Mouse (Mus musculus): ENCODE measurements around the gene Lyg2. TPM values are rescaled to one million over a fixed set of nuclear protein-coding genes. Genes with fewer than 3 reads are reported as not detected.

Gene Lyg2
- polyA plus RNA-seq, 1 experiment from 2014 or later, result not detected

GRCm38 (mm10) chr1:37894606-37895005, 21.7 kb downstream of the Lyg2 start:
- H3K4me2 ChIP-seq, result no peak overlapping the region
- no peaks in the 10 kb centered on the region for H3K9me3 ChIP-seq (replicated peaks; ENCODE audit: control insufficient read depth, low read length)
- H3K4me1 ChIP-seq (ENCODE audit: control insufficient read depth, insufficient read depth, low read length), result peaks cover 8% of the 10 kb centered on the region
- ATAC-seq (replicated peaks; ENCODE audit: insufficient number of reproducible peaks, low FRiP score, low TSS enrichment), result no peak
- no peak overlapping the region for H3K9ac ChIP-seq (ENCODE audit: low read depth, low read length)
- no peak overlapping the region for H3K27ac ChIP-seq (ENCODE audit: low read depth, low read length)
- no peak overlapping the region for H3K4me3 ChIP-seq (ENCODE audit: low read depth, low read length)
- peaks cover 13% of the 10 kb centered on the region for H3K36me3 ChIP-seq (ENCODE audit: control insufficient read depth, insufficient read depth, low read length)
- no peaks in the 10 kb centered on the region for H3K27me3 ChIP-seq (ENCODE audit: control insufficient read depth, insufficient read depth, low read length)

- H3K27ac ChIP-seq (ENCODE audit: low read depth, low read length), result no peak overlapping the region
- H3K4me3 ChIP-seq (ENCODE audit: low read depth, low read length), result peak overlapping the region; percentile 79
- no peaks in the 10 kb centered on the region; the same call in 1 of the 2 replicates for H3K36me3 ChIP-seq (ENCODE audit: control insufficient read depth, insufficient read depth, low read length)
- H3K9ac ChIP-seq (ENCODE audit: low read depth, low read length), result no peak overlapping the region
- H3K9me3 ChIP-seq (replicated peaks; ENCODE audit: control insufficient read depth, low read length), result no peaks in the 10 kb centered on the region
- H3K27me3 ChIP-seq (ENCODE audit: control insufficient read depth, insufficient read depth, low read length), result no peaks in the 10 kb centered on the region
- peak overlapping the region; percentile 81 for H3K4me2 ChIP-seq
- no peak for ATAC-seq (replicated peaks; ENCODE audit: insufficient number of reproducible peaks, low FRiP score, low TSS enrichment)
- 64% methylated on average over 3 of the region's 3 CpGs for WGBS (ENCODE audit: insufficient replicate concordance)
- peaks cover 11% of the 10 kb centered on the region for H3K4me1 ChIP-seq (ENCODE audit: control insufficient read depth, insufficient read depth, low read length)
Observed at GRCm38 (mm10) chr1:37891400-37891799, 24.9 kb downstream of the Lyg2 start.

DNA sequence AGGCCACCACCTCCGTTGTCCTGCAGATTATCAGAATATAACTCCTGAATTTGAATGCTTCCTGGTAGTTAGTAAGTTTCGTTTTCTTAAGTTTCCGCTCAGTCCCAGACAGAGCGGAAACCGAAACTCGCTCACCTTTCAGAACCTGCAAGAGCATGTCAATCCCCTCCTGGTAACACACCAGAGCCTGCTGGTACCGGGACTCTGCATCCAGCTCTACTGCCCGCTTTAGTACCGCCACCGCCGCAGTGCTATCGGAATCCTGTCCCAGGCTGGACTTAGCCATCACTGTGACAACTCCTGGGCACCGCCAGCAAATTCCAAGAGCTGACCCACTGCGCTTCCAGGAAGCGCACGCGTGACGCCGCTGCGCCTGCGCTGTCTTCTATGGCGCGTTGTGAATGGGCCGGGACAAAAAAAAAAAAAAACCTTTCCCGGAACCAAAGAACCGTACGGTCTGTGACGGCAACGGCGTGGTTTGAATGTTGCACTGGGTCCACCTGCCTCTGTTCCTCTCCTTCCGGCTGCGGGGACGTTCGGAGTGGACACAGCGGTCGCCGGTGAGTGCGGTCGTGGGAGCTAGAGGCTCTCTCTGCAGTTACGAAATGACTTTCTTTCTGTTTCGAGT, 26.2 kb downstream of the Lyg2 start, which contains the start of the genes Mitd1 and Mrpl30:
Gene Mitd1 (minus strand): TSS at position 387 of the 628 bp plus-strand sequence.
Gene Mrpl30 (plus strand): TSS at position 453 of the 628 bp plus-strand sequence.
- H3K9me3 ChIP-seq (replicated peaks; ENCODE audit: control insufficient read depth, low read length), result no peaks in the 10 kb centered on the region
- H3K4me2 ChIP-seq, result peak within 1 kb of the TSS; percentile 81
- under 1% methylated on average over 41 of the region's 41 CpGs for WGBS (ENCODE audit: insufficient replicate concordance)
- no peaks in the 10 kb centered on the region for H3K36me3 ChIP-seq (ENCODE audit: control insufficient read depth, insufficient read depth, low read length)
- H3K9ac ChIP-seq (ENCODE audit: low read depth, low read length), result peak within 1 kb of the TSS; percentile 76
- H3K27me3 ChIP-seq (ENCODE audit: control insufficient read depth, insufficient read depth, low read length), result no peaks in the 10 kb centered on the region
- H3K4me3 ChIP-seq (ENCODE audit: low read depth, low read length), result peak within 1 kb of the TSS; percentile 79
- peaks cover 11% of the 10 kb centered on the region for H3K4me1 ChIP-seq (ENCODE audit: control insufficient read depth, insufficient read depth, low read length)
- peak; percentile 84 for ATAC-seq (replicated peaks; ENCODE audit: insufficient number of reproducible peaks, low FRiP score, low TSS enrichment)
- H3K27ac ChIP-seq (ENCODE audit: low read depth, low read length), result peak within 1 kb of the TSS; percentile 77

GRCm38 (mm10) chr1:37889206-37889605, 27.1 kb downstream of the Lyg2 start:
- peak overlapping the region; percentile 79 for H3K4me3 ChIP-seq (ENCODE audit: low read depth, low read length)
- no peaks in the 10 kb centered on the region for H3K9me3 ChIP-seq (replicated peaks; ENCODE audit: control insufficient read depth, low read length)
- 79% methylated on average over 7 of the region's 7 CpGs for WGBS (ENCODE audit: insufficient replicate concordance)
- peak overlapping the region; percentile 81 for H3K4me2 ChIP-seq
- H3K4me1 ChIP-seq (ENCODE audit: control insufficient read depth, insufficient read depth, low read length), result peaks cover 11% of the 10 kb centered on the region
- H3K27ac ChIP-seq (ENCODE audit: low read depth, low read length), result no peak overlapping the region
- H3K27me3 ChIP-seq (ENCODE audit: control insufficient read depth, insufficient read depth, low read length), result no peaks in the 10 kb centered on the region
- H3K36me3 ChIP-seq (ENCODE audit: control insufficient read depth, insufficient read depth, low read length), result no peaks in the 10 kb centered on the region; the same call in 1 of the 2 replicates
- ATAC-seq (replicated peaks; ENCODE audit: insufficient number of reproducible peaks, low FRiP score, low TSS enrichment), result no peak
- H3K9ac ChIP-seq (ENCODE audit: low read depth, low read length), result no peak overlapping the region; the same call in 1 of the 2 replicates

DNA sequence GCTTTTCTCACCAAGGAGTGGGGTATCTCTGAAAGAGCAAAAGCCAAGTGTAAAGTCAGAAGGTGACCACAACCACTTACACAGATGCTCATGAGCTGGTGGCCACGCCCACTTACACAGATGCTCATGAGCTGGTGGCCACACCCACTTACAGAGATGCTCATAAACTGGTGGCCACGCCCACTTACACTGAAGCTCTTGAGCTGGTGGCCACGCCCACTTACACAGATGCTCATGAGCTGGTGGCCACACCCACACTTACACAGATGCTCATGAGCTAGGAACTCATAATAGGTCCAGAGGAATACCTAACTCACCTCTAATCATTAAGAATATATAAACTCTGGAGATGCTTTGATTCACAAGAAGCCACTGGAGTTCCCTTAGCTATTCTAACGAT, 31.8 kb downstream of the Lyg2 start:
- 64% methylated on average over 4 of the region's 4 CpGs for WGBS (ENCODE audit: insufficient replicate concordance)

GRCm38 (mm10) chr1:37883411-37883810, 32.9 kb downstream of the Lyg2 start:
- peaks cover 16% of the 10 kb centered on the region for H3K36me3 ChIP-seq (ENCODE audit: control insufficient read depth, insufficient read depth, low read length)

More for the DNA sequence above, 31.8 kb downstream of the Lyg2 start:
- Histone ChIP-seq H3K9ac (ENCODE audit: low read depth, low read length) (no peak overlapping the region), H3K36me3 (ENCODE audit: control insufficient read depth, insufficient read depth, low read length) (peaks cover 10% of the 10 kb centered on the region), H3K27ac (ENCODE audit: low read depth, low read length) (no peak overlapping the region), H3K27me3 (ENCODE audit: control insufficient read depth, insufficient read depth, low read length) (no peaks in the 10 kb centered on the region), H3K4me2 (no peak overlapping the region), H3K4me1 (ENCODE audit: control insufficient read depth, insufficient read depth, low read length) (peaks cover 3% of the 10 kb centered on the region; the same call in 1 of the 2 replicates), H3K4me3 (ENCODE audit: low read depth, low read length) (no peak overlapping the region), H3K9me3 (replicated peaks; ENCODE audit: control insufficient read depth, low read length) (no peaks in the 10 kb centered on the region)
- ATAC-seq (replicated peaks; ENCODE audit: insufficient number of reproducible peaks, low FRiP score, low TSS enrichment), result no peak

GRCm38 (mm10) chr1:37877736-37878460, 38.4 kb downstream of the Lyg2 start:
- Histone ChIP-seq H3K4me2 (no peak overlapping the region), H3K36me3 (ENCODE audit: control insufficient read depth, insufficient read depth, low read length) (peaks cover 34% of the 10 kb centered on the region), H3K9me3 (replicated peaks; ENCODE audit: control insufficient read depth, low read length) (no peaks in the 10 kb centered on the region), H3K9ac (ENCODE audit: low read depth, low read length) (no peak overlapping the region), H3K4me1 (ENCODE audit: control insufficient read depth, insufficient read depth, low read length) (no peaks in the 10 kb centered on the region; the same call in 1 of the 2 replicates), H3K27ac (ENCODE audit: low read depth, low read length) (no peak overlapping the region), H3K27me3 (ENCODE audit: control insufficient read depth, insufficient read depth, low read length) (no peaks in the 10 kb centered on the region), H3K4me3 (ENCODE audit: low read depth, low read length) (no peak overlapping the region)
- no peak for ATAC-seq (replicated peaks; ENCODE audit: insufficient number of reproducible peaks, low FRiP score, low TSS enrichment)
- WGBS (ENCODE audit: insufficient replicate concordance), result 90% methylated on average over 13 of the region's 13 CpGs

More at GRCm38 (mm10) chr1:37883411-37883810, 32.9 kb downstream of the Lyg2 start:
- ATAC-seq (replicated peaks; ENCODE audit: insufficient number of reproducible peaks, low FRiP score, low TSS enrichment), result no peak
- no peaks in the 10 kb centered on the region for H3K27me3 ChIP-seq (ENCODE audit: control insufficient read depth, insufficient read depth, low read length)
- no peak overlapping the region for H3K4me3 ChIP-seq (ENCODE audit: low read depth, low read length)
- H3K27ac ChIP-seq (ENCODE audit: low read depth, low read length), result no peak overlapping the region
- H3K4me2 ChIP-seq, result no peak overlapping the region
- H3K4me1 ChIP-seq (ENCODE audit: control insufficient read depth, insufficient read depth, low read length), result no peaks in the 10 kb centered on the region
- WGBS (ENCODE audit: insufficient replicate concordance), result 87% methylated on average over 4 of the region's 4 CpGs
- no peaks in the 10 kb centered on the region for H3K9me3 ChIP-seq (replicated peaks; ENCODE audit: control insufficient read depth, low read length)
- no peak overlapping the region for H3K9ac ChIP-seq (ENCODE audit: low read depth, low read length)

GRCm38 (mm10) chr1:37873157-37873556, 43.1 kb downstream of the Lyg2 start:
- Histone ChIP-seq H3K4me3 (ENCODE audit: low read depth, low read length) (no peak overlapping the region; the same call in 1 of the 2 replicates), H3K27me3 (ENCODE audit: control insufficient read depth, insufficient read depth, low read length) (0 out of 2 replicates have a peak, but pooled peaks cover 4% of the 10 kb centered on the region), H3K9ac (ENCODE audit: low read depth, low read length) (no peak overlapping the region), H3K9me3 (replicated peaks; ENCODE audit: control insufficient read depth, low read length) (no peaks in the 10 kb centered on the region), H3K36me3 (ENCODE audit: control insufficient read depth, insufficient read depth, low read length) (peaks cover 22% of the 10 kb centered on the region), H3K4me2 (peak overlapping the region; percentile 81), H3K4me1 (ENCODE audit: control insufficient read depth, insufficient read depth, low read length) (peaks cover 8% of the 10 kb centered on the region), H3K27ac (ENCODE audit: low read depth, low read length) (no peak overlapping the region)
- 81% methylated on average over 4 of the region's 4 CpGs for WGBS (ENCODE audit: insufficient replicate concordance)
- ATAC-seq (replicated peaks; ENCODE audit: insufficient number of reproducible peaks, low FRiP score, low TSS enrichment), result no peak

Measured in heart, embryonic 11.5 days (tissue).